Mouse (Mus musculus) embryonic facial prominence, embryonic 15.5 days (tissue): Measurements from ENCODE around the gene Rsph3b. TPM values are rescaled to one million over a fixed set of nuclear protein-coding genes. Genes with fewer than 3 reads are reported as not detected.

Source experiments
- ATAC-seq: fragments of 200-750 bp; cut with Nextera tagmentation; 2 replicates; pipeline ENCODE4 v1.8.0; 2017; ENCODE audit warnings: low read depth, moderate TSS enrichment; ENCODE audit not compliant: insufficient number of reproducible peaks, low FRiP score, low TSS enrichment
- H3K27ac ChIP-seq: fragments of 300-500 bp; sonication (generic); replicated peaks from 2 replicates; pipeline ENCODE4 v1.5.1; 2015; ENCODE audit warnings: mild to moderate bottlenecking, inconsistent platforms
- H3K27me3 ChIP-seq: fragments of 300-500 bp; sonication (generic); 2 replicates; pipeline ENCODE4 v1.6.1; 2015; ENCODE audit warnings: inconsistent platforms
- H3K36me3 ChIP-seq: fragments of 300-500 bp; sonication (generic); 2 replicates; pipeline ENCODE4 v1.6.1; 2015; ENCODE audit warnings: mild to moderate bottlenecking, inconsistent platforms
- H3K4me1 ChIP-seq: fragments of 300-500 bp; sonication (generic); 2 replicates; pipeline ENCODE4 v1.6.1; 2015; ENCODE audit warnings: inconsistent platforms
- H3K4me2 ChIP-seq: fragments of 300-500 bp; sonication (generic); replicated peaks from 2 replicates; pipeline ENCODE4 v1.6.1; 2015; ENCODE audit warnings: mild to moderate bottlenecking, inconsistent platforms
- H3K4me3 ChIP-seq: fragments of 300-500 bp; sonication (generic); replicated peaks from 2 replicates; pipeline ENCODE4 v1.5.1; 2015; ENCODE audit warnings: mild to moderate bottlenecking, inconsistent platforms
- H3K9ac ChIP-seq: fragments of 300-500 bp; sonication (generic); 2 replicates; pipeline ENCODE4 v1.6.1; 2015; ENCODE audit warnings: inconsistent platforms
- H3K9me3 ChIP-seq: fragments of 300-500 bp; sonication (generic); replicated peaks from 2 replicates; pipeline ENCODE4 v1.6.1; 2016; ENCODE audit warnings: inconsistent platforms
- WGBS: fragments of 180-500 bp; shearing (Covaris S2); methylation state at CpG from one replicate; pipeline ENCODE4 v1.1.7; 2015; 5-methylcytosine and 5-hydroxymethylcytosine counted together
- microRNA-seq: library from miRNA; unstranded; fragments of <30 nt; microRNA quantifications from one replicate; pipeline ENCODE4, GENCODE M21; 2016; ENCODE audit warnings: borderline number of aligned reads
- polyA plus RNA-seq: library from polyadenylated mRNA; unstranded; fragments of >200 nt; fragmentation: Nextera tagmentation; extraction: Ambion mirVana; gene quantifications from 2 replicates; pipeline ENCODE4 v1.2.1, GENCODE M21; 2015

Rsph3b gene
- polyA plus RNA-seq, 1 experiment from 2014 or later: 52.4 TPM

GRCm38 (mm10) chr17:6862040-6862780 lies 86.3 kb downstream of the Rsph3b start:
- Histone ChIP-seq H3K4me2 (peak overlapping the region; percentile 49), H3K9me3 (no peaks in the 10 kb centered on the region), H3K4me3 (peak overlapping the region; percentile 32), H3K9ac (no peak overlapping the region), H3K27me3 (0 out of 2 replicates have a peak, but pooled peaks cover 2% of the 10 kb centered on the region), H3K36me3 (no peaks in the 10 kb centered on the region), H3K27ac (no peak overlapping the region), H3K4me1 (peaks cover 15% of the 10 kb centered on the region)
- no peak for ATAC-seq
- 51% methylated on average over 12 of the region's 12 CpGs for WGBS

GRCm38 (mm10) chr17:6861181-6862039 lies 87.1 kb downstream of the Rsph3b start:
- ATAC-seq: no peak
- H3K4me2 ChIP-seq: peak overlapping the region; percentile 49
- H3K36me3 ChIP-seq: no peaks in the 10 kb centered on the region
- no peaks in the 10 kb centered on the region for H3K9me3 ChIP-seq
- H3K4me3 ChIP-seq: peak overlapping the region; percentile 32
- 9% methylated on average over 28 of the region's 28 CpGs for WGBS
- H3K27me3 ChIP-seq: 0 out of 2 replicates have a peak, but pooled peaks cover 2% of the 10 kb centered on the region
- 0 out of 2 replicates have a peak overlapping the region, but pooled peaks have one; percentile 49 for H3K27ac ChIP-seq
- peaks cover 15% of the 10 kb centered on the region for H3K4me1 ChIP-seq
- H3K9ac ChIP-seq: no peak overlapping the region

- no peak overlapping the region for H3K4me3 ChIP-seq
- 19% methylated on average over 12 of the region's 12 CpGs for WGBS
- 0 out of 2 replicates have a peak, but pooled peaks cover 2% of the 10 kb centered on the region for H3K27me3 ChIP-seq
- H3K4me2 ChIP-seq: no peak overlapping the region
- H3K36me3 ChIP-seq: no peaks in the 10 kb centered on the region
- no peak overlapping the region for H3K9ac ChIP-seq
- 0 out of 2 replicates have a peak, but pooled peaks have one; percentile 5 for ATAC-seq
- H3K27ac ChIP-seq: peak overlapping the region; percentile 39; the same call in 1 of the 2 replicates
- peaks cover 15% of the 10 kb centered on the region for H3K4me1 ChIP-seq
- H3K9me3 ChIP-seq: no peaks in the 10 kb centered on the region
Measured at GRCm38 (mm10) chr17:6860491-6860897, 88.0 kb downstream of the Rsph3b start.

- Histone ChIP-seq H3K4me3 (no peak overlapping the region), H3K4me1 (peaks cover 15% of the 10 kb centered on the region), H3K9ac (no peak overlapping the region), H3K36me3 (no peaks in the 10 kb centered on the region), H3K4me2 (no peak overlapping the region), H3K27me3 (0 out of 2 replicates have a peak, but pooled peaks cover 2% of the 10 kb centered on the region), H3K27ac (no peak overlapping the region; the same call in 1 of the 2 replicates), H3K9me3 (no peaks in the 10 kb centered on the region)
- ATAC-seq: no peak
- WGBS: 30% methylated on average over 4 of the region's 4 CpGs
Measured at GRCm38 (mm10) chr17:6860067-6860466, 88.4 kb downstream of the Rsph3b start.

Small RNAs within 50 kb of the gene (microRNA-seq; reads per million reads assigned to microRNA genes)
- not detected for gene Mir692-1

Other genes starting within 250 kb of the Rsph3b start
- gene Ezr, start 165.9 kb downstream of the Rsph3b start, polyA plus RNA-seq: 80.3 and 96.0 TPM in 2 replicates
- 46.1 and 49.0 TPM in 2 replicates for gene Tagap1, start 12.5 kb upstream of the Rsph3b start, polyA plus RNA-seq
- 219 TPM in 2 replicates for gene Rnaset2b, start 22.0 kb upstream of the Rsph3b start, polyA plus RNA-seq
- gene Gm49721, start 30.2 kb upstream of the Rsph3b start, polyA plus RNA-seq: 0.25 TPM in 1 of 2 replicates, not detected in the other
- gene Gm1604a, start 76.9 kb upstream of the Rsph3b start, polyA plus RNA-seq: not detected in 2 replicates
- 9.1 and 9.8 TPM in 2 replicates for gene Rps6ka2, start 221.4 kb upstream of the Rsph3b start, polyA plus RNA-seq